Mouse (Mus musculus) adrenal gland, postnatal 14 days (tissue): Measurements from ENCODE around the gene Trp53rkb. TPM values are rescaled to one million over a fixed set of nuclear protein-coding genes. Genes with fewer than 3 reads are reported as not detected.
"Not testable (repeated sequence)": the region's sequence is repeated elsewhere in the genome, so short reads cannot be mapped to it uniquely, and the experiment has no call there.

Experiments
- DNase-seq: peaks from one replicate; pipeline ENCODE4 v3.0.0; 2021; ENCODE audit warnings: mixed read lengths
- long read RNA-seq, 2 experiments: library from polyadenylated mRNA; stranded (forward); transcript quantifications; one replicate each; pipeline ENCODE4 v2.0.0; 2021
- total RNA-seq: library from RNA; stranded (reverse); gene quantifications from 2 replicates; pipeline ENCODE4 v1.2.3, GENCODE M21; 2021

Trp53rkb gene
- total RNA-seq: 4.4 and 6.4 TPM in 2 replicates
- long read RNA-seq, experiment 1, full-length matches to known transcripts: 15 of 17 reads
- long read RNA-seq, experiment 1, partial matches to known transcripts: 0 of 17 reads
- long read RNA-seq, experiment 1, other reads (novel, unspliced or antisense): 2 of 17 reads
- long read RNA-seq, experiment 2, full-length matches to known transcripts: 9 of 10 reads
- long read RNA-seq, experiment 2, partial matches to known transcripts: 0 of 10 reads
- long read RNA-seq, experiment 2, other reads (novel, unspliced or antisense): 1 of 10 reads

- no peak for DNase-seq
These were observed at the start of gene Trp53rkb for GRCm38 (mm10) chr2:166792355-166792754. Trp53rkb (plus strand) TSS chr2:166792531.

DNA sequence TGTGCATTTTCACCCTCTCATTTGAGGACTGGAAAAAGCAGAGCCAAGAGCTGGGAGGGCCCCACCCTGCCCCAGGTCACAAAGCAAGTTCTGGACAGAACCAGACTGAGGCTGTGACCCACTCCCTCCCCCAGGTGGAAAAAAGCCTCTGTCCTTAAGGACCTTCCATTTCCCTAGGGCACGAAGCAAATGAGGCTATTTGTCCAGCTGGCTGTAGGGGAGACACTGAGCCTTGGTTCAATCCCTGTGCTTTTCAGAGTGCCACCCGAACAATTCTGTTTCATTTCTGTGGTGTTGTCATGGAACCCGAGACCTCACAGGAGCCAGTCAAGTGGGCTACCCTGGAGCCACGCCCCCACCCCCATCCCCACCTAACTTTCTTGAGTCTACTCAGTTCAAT is 48.8 kb upstream of the Trp53rkb start:
- no peak for DNase-seq

GRCm38 (mm10) chr2:166744433-166744832 is 47.9 kb upstream of the Trp53rkb start:
- DNase-seq: no peak

- no peak for DNase-seq
These were observed 46.5 kb upstream of the Trp53rkb start for GRCm38 (mm10) chr2:166745849-166746248.

GRCm38 (mm10) chr2:166746261-166746913 is 45.9 kb upstream of the Trp53rkb start:
- DNase-seq: not testable (repeated sequence)

- no peak for DNase-seq
These were observed 41.6 kb upstream of the Trp53rkb start for GRCm38 (mm10) chr2:166750620-166751191.

- DNase-seq: no peak
These were observed 38.1 kb upstream of the Trp53rkb start for GRCm38 (mm10) chr2:166754194-166754593.

DNA sequence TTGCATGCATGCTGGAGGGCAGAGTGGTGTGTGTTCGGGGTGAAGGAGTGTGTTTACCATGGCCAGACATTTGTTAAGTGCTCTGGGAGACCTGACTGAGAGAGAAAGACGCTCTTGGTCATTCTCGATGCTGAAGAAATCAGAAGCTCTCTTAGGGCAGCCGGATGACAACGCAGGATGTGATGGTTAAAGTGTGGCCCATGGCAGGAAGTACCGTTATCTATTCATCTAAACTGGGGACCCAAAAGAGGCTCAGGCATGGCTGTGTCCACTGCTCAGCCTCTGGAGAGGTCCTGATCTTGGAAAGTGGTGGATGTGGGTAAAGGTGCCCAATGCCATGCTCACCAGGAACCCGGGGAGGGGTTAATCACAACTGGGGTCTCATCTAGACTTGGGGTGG is 37.6 kb upstream of the Trp53rkb start:
- DNase-seq: no peak

GRCm38 (mm10) chr2:166757969-166758368 is 34.4 kb upstream of the Trp53rkb start:
- DNase-seq: no peak

DNA sequence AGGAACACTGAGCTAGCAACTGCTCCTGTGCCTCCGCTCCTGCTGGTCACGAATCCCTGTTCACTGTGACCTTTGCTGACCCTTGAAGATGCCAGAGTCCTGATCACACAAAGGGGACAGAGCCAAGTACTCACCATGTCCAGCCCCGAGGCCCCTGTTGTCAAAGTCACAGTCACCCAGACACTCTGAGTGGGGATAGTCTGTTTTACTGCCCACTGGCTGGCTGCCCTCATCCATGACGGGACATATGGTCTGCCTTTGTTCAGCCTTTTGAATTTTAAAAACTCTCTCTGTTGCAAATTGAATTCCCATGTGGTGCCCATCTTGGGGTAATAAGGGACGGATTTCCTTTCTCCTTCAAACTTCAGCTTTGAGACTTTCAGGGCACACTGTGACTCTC is 28.3 kb upstream of the Trp53rkb start:
- no peak for DNase-seq

GRCm38 (mm10) chr2:166767591-166767990 is 24.7 kb upstream of the Trp53rkb start:
- DNase-seq: no peak

GRCm38 (mm10) chr2:166771396-166771795 is 20.9 kb upstream of the Trp53rkb start:
- DNase-seq: peak; percentile 24

GRCm38 (mm10) chr2:166773587-166773986 is 18.7 kb upstream of the Trp53rkb start:
- no peak for DNase-seq

DNA sequence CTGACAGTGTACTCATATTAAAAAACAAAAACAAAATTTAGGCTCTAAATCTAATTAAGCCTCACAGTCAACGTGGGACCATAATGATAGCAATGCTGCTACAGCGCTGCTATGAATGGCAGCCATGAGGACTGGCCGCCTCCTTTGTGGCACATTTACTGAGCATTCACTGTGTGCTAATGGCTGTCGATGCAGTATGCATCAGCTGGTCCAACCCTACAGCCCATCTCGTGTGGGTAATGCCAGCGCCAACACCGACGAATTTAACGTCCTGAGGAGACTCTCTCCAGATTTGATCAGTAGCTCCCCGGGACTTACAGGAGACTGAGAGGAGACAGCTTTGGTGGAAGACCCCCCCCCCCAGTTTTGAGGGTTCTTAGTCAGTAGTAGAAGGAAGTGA is 18.1 kb upstream of the Trp53rkb start:
- no peak for DNase-seq

- DNase-seq: no peak
These were observed 16.9 kb upstream of the Trp53rkb start for GRCm38 (mm10) chr2:166775357-166775893.

DNA sequence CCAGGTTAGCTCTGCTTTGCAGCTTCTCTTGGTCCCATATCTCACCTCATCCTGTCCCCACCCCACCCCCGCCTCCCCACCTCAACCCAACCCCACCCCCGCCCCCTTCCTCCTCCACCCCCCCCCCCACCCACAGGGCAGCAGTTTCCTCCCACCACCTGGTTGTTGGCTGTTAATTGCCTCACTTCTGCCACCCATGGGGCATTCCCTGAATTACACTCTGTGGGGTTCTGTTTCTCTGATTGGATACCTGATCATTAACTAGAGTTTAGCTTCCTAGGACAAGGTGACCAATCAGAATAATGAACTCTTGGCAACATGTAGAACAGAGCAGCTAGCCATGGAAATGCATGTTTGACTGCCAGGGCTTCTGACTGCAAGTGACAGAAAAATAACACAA is 16.1 kb upstream of the Trp53rkb start:
- DNase-seq: peak; percentile 54

- peak; percentile 50 for DNase-seq
These were observed 12.4 kb upstream of the Trp53rkb start for GRCm38 (mm10) chr2:166779956-166780355.

- DNase-seq: peak; percentile 88
These were observed 11.3 kb upstream of the Trp53rkb start for GRCm38 (mm10) chr2:166780980-166781578.

- DNase-seq: no peak
These were observed 8.0 kb upstream of the Trp53rkb start for GRCm38 (mm10) chr2:166784376-166784775.

GRCm38 (mm10) chr2:166786353-166787004 is 5.9 kb upstream of the Trp53rkb start:
- peak; percentile 93 for DNase-seq

- DNase-seq: no peak
These were observed 593 bp upstream of the Trp53rkb start for GRCm38 (mm10) chr2:166791738-166792137.

DNA sequence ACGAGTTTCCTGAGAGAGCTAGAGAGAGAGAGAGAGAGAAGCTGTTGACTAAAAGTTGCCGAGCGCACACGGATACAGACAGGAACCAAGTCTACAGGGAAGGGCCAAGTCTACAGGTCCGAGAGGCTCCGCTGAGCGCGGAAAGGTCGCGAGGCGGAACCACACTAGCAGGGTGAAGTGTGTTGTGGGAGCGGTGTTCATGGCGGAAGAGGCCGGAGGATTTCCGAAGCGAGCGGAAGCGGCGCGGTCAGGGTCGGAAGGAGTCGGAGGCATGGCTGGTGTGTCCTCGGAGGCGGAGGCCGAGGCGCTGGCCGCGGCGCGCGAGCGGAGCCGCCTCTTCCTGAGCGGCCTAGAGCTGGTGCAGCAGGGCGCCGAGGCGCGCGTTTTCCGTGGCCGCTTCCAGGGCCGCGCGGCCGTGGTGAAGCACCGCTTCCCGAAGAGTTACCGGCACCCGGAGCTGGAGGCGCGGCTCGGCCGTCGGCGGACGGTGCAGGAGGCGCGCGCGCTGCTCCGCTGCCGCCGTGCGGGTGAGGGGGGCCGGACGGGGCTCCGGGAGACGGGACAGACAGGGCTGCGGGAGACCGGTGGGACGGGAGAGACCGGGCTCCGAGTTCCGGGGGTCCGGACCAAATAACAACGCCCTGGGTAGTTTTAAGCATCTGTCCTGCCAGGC is 1.3 kb downstream of the Trp53rkb start:
- DNase-seq: peak; percentile 92
